Mouse (Mus musculus) embryonic stem cell, embryonic (primary cell): ENCODE measurements around the gene Mob4.

ENCODE experiments used
- CTCF ChIA-PET, 4 experiments: fragments of 300-600 bp in 2 of 4; fragments of 350-600 bp in 2 of 4; sonication (Branson Sonifier 250); formaldehyde crosslinking; loops; one replicate each; lab custom pipeline; 2022; ENCODE audit warnings: inconsistent platforms in 2 of 4; lab: Charles Lee
- POLR2A ChIA-PET, 4 experiments: fragments of 300-600 bp in 2 of 4; fragments of 350-600 bp in 2 of 4; sonication (Branson Sonifier 250); formaldehyde crosslinking; loops; one replicate each; lab custom pipeline; 2022; ENCODE audit warnings: antibody characterized with exemption in 4 of 4, inconsistent platforms in 1 of 4; lab: Charles Lee

Mob4 gene

GRCm38 (mm10) chr1:55162781-55163180 is 31.8 kb downstream of the Mob4 start:
- ChIA-PET CTCF (no interaction called here), POLR2A (interaction anchor here in 2 of 4 experiments (0.6 to 5.1 kb wide), 7 partner anchors 20 to 138 kb away, joined by 3 to 31 read pairs (median 3); partner anchors contain the start of genes Hspd1 (in 1 of the 2) and Hspe1 (in 1 of the 2))

- ChIA-PET CTCF (interaction anchor here in 1 of 4 experiments (0.6 to 0.8 kb wide), 2 partner anchors 15 to 242 kb away, joined by 3 read pairs; partner anchors contain the start of gene Plcl1), POLR2A (interaction anchor here (0.6 to 1.7 kb wide), 11 partner anchors 14 to 725 kb away, joined by 3 to 5 read pairs (median 3); partner anchors contain the start of gene Mob4 (in 1 of the 4))
Observed at GRCm38 (mm10) chr1:55164005-55164404, 33.0 kb downstream of the Mob4 start.

- ChIA-PET CTCF (interaction anchor here in 1 of 4 experiments (0.7 kb wide), 1 partner anchor 32 kb away, joined by 4 read pairs; no protein-coding TSS in a partner anchor), POLR2A (interaction anchor here in 1 of 4 experiments (1.8 kb wide), 1 partner anchor 8 kb away, joined by 5 read pairs; no protein-coding TSS in a partner anchor)
Observed at GRCm38 (mm10) chr1:55167560-55167959, 36.5 kb downstream of the Mob4 start.

- POLR2A ChIA-PET, result interaction anchor here in 2 of 4 experiments (0.6 to 1.8 kb wide), 4 partner anchors 9 to 731 kb away, joined by 3 to 7 read pairs (median 4); no protein-coding TSS in a partner anchor
- CTCF ChIA-PET, result interaction anchor here in 1 of 4 experiments (0.9 kb wide), 1 partner anchor 9 kb away, joined by 4 read pairs; no protein-coding TSS in a partner anchor
Observed at GRCm38 (mm10) chr1:55168591-55168990, 37.6 kb downstream of the Mob4 start.

- ChIA-PET POLR2A (interaction anchor here in 3 of 4 experiments (0.6 to 1.4 kb wide), 10 partner anchors 11 to 132 kb away, joined by 3 to 5 read pairs (median 3); partner anchors contain the start of genes Hspd1 (in 1 of the 3) and Hspe1 (in 1 of the 3)), CTCF (interaction anchor here in 2 of 4 experiments (0.6 to 1.7 kb wide), 2 partner anchors 15 to 22 kb away, joined by 3 to 4 read pairs; no protein-coding TSS in a partner anchor)
Observed at GRCm38 (mm10) chr1:55171361-55172325, 40.6 kb downstream of the Mob4 start.

GRCm38 (mm10) chr1:55173720-55174557 is 42.9 kb downstream of the Mob4 start:
- POLR2A ChIA-PET, result interaction anchor here in 1 of 4 experiments (0.8 kb wide), 1 partner anchor 77 kb away, joined by 4 read pairs; no protein-coding TSS in a partner anchor
- CTCF ChIA-PET, result no interaction called here

- ChIA-PET CTCF (no interaction called here), POLR2A (no interaction called here)
Observed at GRCm38 (mm10) chr1:55174558-55175034, 43.6 kb downstream of the Mob4 start.

GRCm38 (mm10) chr1:55179917-55180566 is 49.0 kb downstream of the Mob4 start:
- ChIA-PET POLR2A (interaction anchor here in 2 of 4 experiments (1.0 to 1.6 kb wide), 3 partner anchors 11 to 695 kb away, joined by 3 read pairs; no protein-coding TSS in a partner anchor), CTCF (interaction anchor here in 3 of 4 experiments (0.6 to 1.7 kb wide), 5 partner anchors 12 to 183 kb away, joined by 3 to 5 read pairs (median 3); partner anchors contain the start of genes Boll (in 1 of the 3) and Mars2 (in 1 of the 3))

GRCm38 (mm10) chr1:55182392-55182791 is 51.4 kb downstream of the Mob4 start:
- CTCF ChIA-PET, result interaction anchor here in 1 of 4 experiments (1.9 kb wide), 1 partner anchor 11 kb away, joined by 7 read pairs; no protein-coding TSS in a partner anchor
- POLR2A ChIA-PET, result interaction anchor here in 1 of 4 experiments (1.0 to 2.0 kb wide), 3 partner anchors 10 to 19 kb away, joined by 3 to 7 read pairs (median 4); no protein-coding TSS in a partner anchor

GRCm38 (mm10) chr1:55185718-55186117 is 54.7 kb downstream of the Mob4 start:
- POLR2A ChIA-PET, result interaction anchor here in 1 of 4 experiments (0.6 kb wide), 1 partner anchor 95 kb away, joined by 3 read pairs; no protein-coding TSS in a partner anchor
- CTCF ChIA-PET, result interaction anchor here in 2 of 4 experiments (0.6 to 1.3 kb wide), 7 partner anchors 9 to 143 kb away, joined by 3 to 5 read pairs (median 3); no protein-coding TSS in a partner anchor

GRCm38 (mm10) chr1:55186592-55187210 is 55.7 kb downstream of the Mob4 start:
- ChIA-PET CTCF (interaction anchor here in 3 of 4 experiments (0.6 to 0.8 kb wide), 4 partner anchors 8 to 220 kb away, joined by 3 read pairs; no protein-coding TSS in a partner anchor), POLR2A (interaction anchor here in 2 of 4 experiments (0.7 to 1.3 kb wide), 6 partner anchors 8 to 56 kb away, joined by 3 to 5 read pairs (median 3); partner anchors contain the start of gene Mob4 (in 1 of the 2))

GRCm38 (mm10) chr1:55192015-55192414 is 61.0 kb downstream of the Mob4 start:
- POLR2A ChIA-PET, result interaction anchor here in 3 of 4 experiments (0.5 to 4.9 kb wide), 12 partner anchors 9 to 113 kb away, joined by 3 to 24 read pairs (median 4); partner anchors contain the start of gene Mars2 (in 2 of the 3)
- CTCF ChIA-PET, result interaction anchor here (0.5 to 2.6 kb wide), 16 partner anchors 12 to 190 kb away, joined by 3 to 17 read pairs (median 4); partner anchors contain the start of genes Boll (in 2 of the 4) and Mars2 (in 1 of the 4)

GRCm38 (mm10) chr1:55192824-55193223 is 61.8 kb downstream of the Mob4 start:
- POLR2A ChIA-PET, result interaction anchor here in 3 of 4 experiments (0.7 to 4.9 kb wide), 18 partner anchors 9 to 101 kb away, joined by 3 to 24 read pairs (median 4); partner anchors contain the start of genes Mars2 (in 2 of the 3) and Rftn2 (in 1 of the 3)
- CTCF ChIA-PET, result interaction anchor here (0.5 to 2.6 kb wide), 23 partner anchors 9 to 189 kb away, joined by 3 to 17 read pairs (median 5); partner anchors contain the start of genes Boll (in 2 of the 4), Mars2 (in 1 of the 4) and Mob4 (in 1 of the 4)

GRCm38 (mm10) chr1:55193316-55193715 is 62.3 kb downstream of the Mob4 start:
- ChIA-PET CTCF (interaction anchor here in 3 of 4 experiments (0.6 to 2.6 kb wide), 21 partner anchors 10 to 757 kb away, joined by 3 to 17 read pairs (median 5); partner anchors contain the start of genes Boll (in 1 of the 3), Mars2 (in 1 of the 3) and Mob4 (in 1 of the 3)), POLR2A (interaction anchor here (0.6 to 4.9 kb wide), 19 partner anchors 9 to 101 kb away, joined by 3 to 24 read pairs (median 4); partner anchors contain the start of genes Mars2 (in 1 of the 4), Mob4 (in 1 of the 4) and Rftn2 (in 1 of the 4))
